Mouse (Mus musculus) liver, embryonic 11.5 days (tissue): Measurements from ENCODE around the gene Nceh1. TPM values are rescaled to one million over a fixed set of nuclear protein-coding genes. Genes with fewer than 3 reads are reported as not detected.

Experiments used
- ATAC-seq: fragments of 200-750 bp; cut with Nextera tagmentation; replicated peaks from 2 replicates; pipeline ENCODE4 v1.8.0; 2017; ENCODE audit warnings: moderate number of reproducible peaks, mild to moderate bottlenecking, moderate TSS enrichment, moderate library complexity; ENCODE audit not compliant: low FRiP score
- DNase-seq: peaks from one replicate; pipeline ENCODE4 v3.0.0-alpha.2; 2017; ENCODE audit warnings: low spot score
- H3K27ac ChIP-seq: fragments of 300-500 bp; sonication (generic); 2 replicates; pipeline ENCODE4 v1.5.1; 2014; ENCODE audit warnings: mild to moderate bottlenecking, low read depth, low read length, control low read depth
- H3K27me3 ChIP-seq: fragments of 300-500 bp; sonication (generic); replicated peaks from 2 replicates; pipeline ENCODE4 v1.6.1; 2014; ENCODE audit warnings: low read length, mixed read lengths; ENCODE audit not compliant: control insufficient read depth, insufficient read depth
- H3K36me3 ChIP-seq: fragments of 300-500 bp; sonication (generic); 2 replicates; pipeline ENCODE4 v1.6.1; 2014; ENCODE audit warnings: mild to moderate bottlenecking, low read length, moderate library complexity, mixed read lengths; ENCODE audit not compliant: control insufficient read depth, insufficient read depth
- H3K4me1 ChIP-seq: fragments of 300-500 bp; sonication (generic); replicated peaks from 2 replicates; pipeline ENCODE4 v1.6.1; 2014; ENCODE audit warnings: low read length, mixed read lengths; ENCODE audit not compliant: control insufficient read depth, insufficient read depth
- H3K4me2 ChIP-seq: fragments of 300-500 bp; sonication (generic); 2 replicates; pipeline ENCODE4 v1.6.1; 2014; ENCODE audit warnings: mild to moderate bottlenecking, control low read depth, moderate library complexity
- H3K4me3 ChIP-seq: fragments of 300-500 bp; sonication (generic); 2 replicates; pipeline ENCODE4 v1.5.1; 2014; ENCODE audit warnings: low read depth, low read length, control low read depth
- H3K9ac ChIP-seq: fragments of 300-500 bp; sonication (generic); 2 replicates; pipeline ENCODE4 v1.6.1; 2014; ENCODE audit warnings: low read depth, low read length, control low read depth
- H3K9me3 ChIP-seq: fragments of 300-500 bp; sonication (generic); 2 replicates; pipeline ENCODE4 v1.6.1; 2016; ENCODE audit warnings: low read length, inconsistent platforms, mixed read lengths; ENCODE audit not compliant: control insufficient read depth
- WGBS: fragments of 180-500 bp; shearing (Covaris S2); extraction: QIAGEN DNeasy Blood & Tissue Kit; methylation state at CpG from one replicate; pipeline ENCODE4 v1.1.7; 2014; 5-methylcytosine and 5-hydroxymethylcytosine counted together
- polyA plus RNA-seq: library from polyadenylated mRNA; unstranded; fragments of >200 nt; fragmentation: Nextera tagmentation; extraction: Ambion mirVana; gene quantifications from 2 replicates; pipeline ENCODE4 v1.2.1, GENCODE M21; 2014

Nceh1 gene
- polyA plus RNA-seq, 1 experiment from 2014 or later: 4.2 TPM

DNA sequence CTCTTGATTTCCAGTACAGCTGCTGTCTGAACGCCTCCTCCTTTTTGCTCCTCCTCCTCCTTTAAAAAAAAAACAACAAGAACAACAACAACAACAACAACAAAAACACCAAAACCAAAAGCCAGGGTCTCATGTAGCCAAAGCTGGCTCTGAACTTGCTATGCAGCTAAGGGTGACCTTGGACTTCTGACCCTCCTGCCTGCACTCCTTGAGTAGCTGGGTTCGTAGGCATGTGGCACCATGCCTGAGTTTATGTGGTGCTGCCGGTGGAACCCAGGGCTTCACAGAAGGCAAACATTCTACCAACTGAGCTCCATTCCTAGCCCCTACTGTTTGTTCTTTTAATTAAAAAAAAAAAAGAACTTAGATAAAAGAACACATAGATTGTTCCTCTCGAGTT is 50.6 kb downstream of the Nceh1 start:
- H3K9me3 ChIP-seq: no peaks in the 10 kb centered on the region
- no peak overlapping the region for H3K9ac ChIP-seq
- 84% methylated on average over 4 of the region's 4 CpGs for WGBS
- H3K27ac ChIP-seq: no peak overlapping the region
- DNase-seq (no peak), ATAC-seq (no peak)
- no peak overlapping the region for H3K4me3 ChIP-seq
- no peak overlapping the region for H3K4me2 ChIP-seq
- no peaks in the 10 kb centered on the region for H3K36me3 ChIP-seq
- no peaks in the 10 kb centered on the region for H3K27me3 ChIP-seq
- no peaks in the 10 kb centered on the region for H3K4me1 ChIP-seq

- no peaks in the 10 kb centered on the region for H3K9me3 ChIP-seq
- H3K4me1 ChIP-seq: no peaks in the 10 kb centered on the region
- ATAC-seq: no peak
- H3K4me2 ChIP-seq: no peak overlapping the region
- 85% methylated on average over 6 of the region's 6 CpGs for WGBS
- no peak overlapping the region for H3K4me3 ChIP-seq
- DNase-seq: no peak
- H3K27me3 ChIP-seq: no peaks in the 10 kb centered on the region
- no peak overlapping the region for H3K27ac ChIP-seq
- H3K36me3 ChIP-seq: no peaks in the 10 kb centered on the region
- H3K9ac ChIP-seq: no peak overlapping the region
Measured at GRCm38 (mm10) chr3:27233841-27234240, 51.1 kb downstream of the Nceh1 start.

DNA sequence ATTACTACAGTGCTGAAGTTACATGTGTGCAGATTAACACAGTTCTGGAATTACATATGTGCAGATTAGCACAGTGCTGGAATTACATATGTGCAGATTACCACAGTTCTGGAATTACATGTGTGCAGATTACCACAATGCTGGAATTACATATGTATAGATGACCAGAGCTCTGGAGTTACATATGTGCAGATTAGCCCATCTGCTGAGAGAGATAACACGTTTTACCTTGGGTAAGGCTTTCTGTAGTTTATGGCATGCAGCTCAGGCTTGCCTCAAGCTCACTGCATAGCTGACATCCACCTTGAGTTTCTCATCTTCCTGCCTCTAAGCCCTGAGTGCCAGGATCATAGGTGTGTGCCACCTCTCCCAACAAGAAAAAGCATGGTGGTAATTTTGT is 52.2 kb downstream of the Nceh1 start:
- Histone ChIP-seq H3K27ac (no peak overlapping the region), H3K9ac (no peak overlapping the region), H3K4me2 (no peak overlapping the region), H3K27me3 (no peaks in the 10 kb centered on the region), H3K36me3 (no peaks in the 10 kb centered on the region), H3K4me3 (no peak overlapping the region), H3K9me3 (no peaks in the 10 kb centered on the region), H3K4me1 (no peaks in the 10 kb centered on the region)
- ATAC-seq: 0 out of 2 replicates have a peak, but pooled peaks have one; percentile 49
- WGBS: 50% methylated on average over 1 of the region's 1 CpGs
- DNase-seq: no peak

DNA sequence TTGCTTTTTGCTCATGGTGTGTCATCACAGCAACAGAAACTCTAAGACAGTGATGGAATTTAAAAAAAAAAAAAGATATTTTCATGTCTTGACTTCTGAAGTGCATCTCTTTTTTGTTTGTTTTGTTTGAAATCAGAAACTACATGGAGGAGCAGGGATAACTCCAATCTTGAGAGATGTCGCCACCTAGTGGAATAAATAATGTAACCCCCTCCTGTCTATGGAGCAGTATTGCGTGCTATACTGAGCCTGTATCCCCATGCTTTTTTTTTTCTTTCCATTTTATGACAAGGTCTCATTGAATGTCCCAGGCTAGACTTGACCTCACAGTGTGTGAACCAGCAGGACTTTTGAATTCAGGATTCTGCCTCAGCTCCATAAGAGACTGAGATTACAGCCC is 54.5 kb downstream of the Nceh1 start:
- Histone ChIP-seq H3K4me2 (no peak overlapping the region), H3K9me3 (no peaks in the 10 kb centered on the region), H3K27ac (no peak overlapping the region), H3K9ac (no peak overlapping the region), H3K36me3 (no peaks in the 10 kb centered on the region; the same call in 1 of the 2 replicates), H3K4me1 (no peaks in the 10 kb centered on the region), H3K27me3 (no peaks in the 10 kb centered on the region), H3K4me3 (no peak overlapping the region)
- ATAC-seq (peak; percentile 68), DNase-seq (no peak)
- WGBS: 16% methylated on average over 2 of the region's 2 CpGs

DNA sequence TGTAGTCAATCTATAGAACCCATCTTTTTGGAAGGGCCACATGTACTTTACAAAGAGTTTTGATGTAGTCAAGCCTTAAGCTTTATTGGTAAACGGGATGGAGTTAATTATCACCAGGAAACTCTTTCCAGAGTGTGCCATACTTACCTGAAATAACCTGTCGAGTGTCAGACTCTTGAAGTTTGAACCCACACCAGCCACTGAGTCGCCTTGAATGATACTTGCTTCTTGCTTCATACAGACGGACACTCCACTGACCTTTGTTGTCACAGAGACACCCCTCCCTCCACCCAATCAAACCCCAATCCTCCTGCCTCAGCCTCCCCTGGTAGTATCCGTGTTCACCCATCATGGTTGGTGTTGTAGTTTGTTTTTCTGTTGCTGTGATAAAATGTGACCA is 55.8 kb downstream of the Nceh1 start:
- Histone ChIP-seq H3K27ac (no peak overlapping the region), H3K9ac (no peak overlapping the region), H3K4me2 (no peak overlapping the region), H3K4me3 (no peak overlapping the region), H3K9me3 (no peaks in the 10 kb centered on the region), H3K36me3 (no peaks in the 10 kb centered on the region; the same call in 1 of the 2 replicates), H3K4me1 (no peaks in the 10 kb centered on the region), H3K27me3 (no peaks in the 10 kb centered on the region)
- ATAC-seq: no peak
- no peak for DNase-seq
- WGBS: 71% methylated on average over 5 of the region's 5 CpGs

GRCm38 (mm10) chr3:27239568-27239967 is 56.8 kb downstream of the Nceh1 start:
- ATAC-seq (no peak), DNase-seq (no peak)
- 87% methylated on average over 16 of the region's 16 CpGs for WGBS
- Histone ChIP-seq H3K4me2 (no peak overlapping the region), H3K36me3 (no peaks in the 10 kb centered on the region; the same call in 1 of the 2 replicates), H3K27me3 (no peaks in the 10 kb centered on the region), H3K27ac (no peak overlapping the region), H3K4me1 (no peaks in the 10 kb centered on the region), H3K9ac (no peak overlapping the region), H3K9me3 (no peaks in the 10 kb centered on the region), H3K4me3 (no peak overlapping the region)

GRCm38 (mm10) chr3:27241864-27242263 is 59.1 kb downstream of the Nceh1 start:
- Histone ChIP-seq H3K27me3 (no peaks in the 10 kb centered on the region), H3K4me1 (no peaks in the 10 kb centered on the region), H3K36me3 (no peaks in the 10 kb centered on the region; the same call in 1 of the 2 replicates), H3K4me3 (no peak overlapping the region), H3K27ac (no peak overlapping the region), H3K9ac (no peak overlapping the region), H3K9me3 (no peaks in the 10 kb centered on the region), H3K4me2 (no peak overlapping the region)
- DNase-seq (no peak), ATAC-seq (no peak)
- WGBS: 87% methylated on average over 9 of the region's 9 CpGs

GRCm38 (mm10) chr3:27246166-27246565 is 63.4 kb downstream of the Nceh1 start:
- no peaks in the 10 kb centered on the region for H3K4me1 ChIP-seq
- no peak for ATAC-seq

DNA sequence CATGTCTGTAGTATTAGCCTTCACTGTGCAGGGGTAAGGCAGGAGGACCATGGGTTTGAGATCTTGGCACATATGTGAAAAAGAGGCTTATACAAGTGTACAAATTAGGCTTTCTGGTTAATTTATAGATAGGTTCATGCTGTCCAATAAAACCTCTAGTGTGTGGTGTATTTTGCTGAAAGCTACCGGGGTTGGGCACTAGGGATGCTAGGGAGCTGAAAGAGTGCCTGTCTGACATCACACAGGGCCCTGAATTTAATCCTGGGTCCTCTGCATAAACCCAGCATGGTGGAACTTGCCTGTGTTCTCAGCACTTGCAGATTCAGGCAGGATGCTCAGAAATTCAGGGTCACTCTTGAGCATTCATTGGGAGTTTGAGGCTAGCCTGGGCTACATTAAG is 65.0 kb downstream of the Nceh1 start:
- Histone ChIP-seq H3K36me3 (no peaks in the 10 kb centered on the region), H3K27me3 (no peaks in the 10 kb centered on the region), H3K9ac (no peak overlapping the region), H3K27ac (no peak overlapping the region), H3K9me3 (no peaks in the 10 kb centered on the region), H3K4me3 (no peak overlapping the region), H3K4me2 (no peak overlapping the region), H3K4me1 (no peaks in the 10 kb centered on the region)
- no peak for DNase-seq
- ATAC-seq: no peak
- WGBS: 70% methylated on average over 1 of the region's 1 CpGs

More at GRCm38 (mm10) chr3:27246166-27246565, 63.4 kb downstream of the Nceh1 start:
- H3K27me3 ChIP-seq: no peaks in the 10 kb centered on the region
- no peak overlapping the region for H3K4me2 ChIP-seq
- H3K9ac ChIP-seq: no peak overlapping the region
- 75% methylated on average over 2 of the region's 2 CpGs for WGBS
- no peaks in the 10 kb centered on the region; the same call in 1 of the 2 replicates for H3K36me3 ChIP-seq
- no peak for DNase-seq
- H3K4me3 ChIP-seq: no peak overlapping the region
- H3K9me3 ChIP-seq: no peaks in the 10 kb centered on the region
- no peak overlapping the region for H3K27ac ChIP-seq
